Mouse (Mus musculus) intestine, postnatal 0 days (tissue): ENCODE data around the gene Prmt3. TPM values are rescaled to one million over a fixed set of nuclear protein-coding genes. Genes with fewer than 3 reads are reported as not detected.

Experiments used
- ATAC-seq: fragments of 200-750 bp; cut with Nextera tagmentation; 2 replicates; pipeline ENCODE4 v1.8.0; 2017; ENCODE audit warnings: mild to moderate bottlenecking, moderate TSS enrichment, moderate library complexity
- H3K27ac ChIP-seq: fragments of 300-500 bp; sonication (generic); 2 replicates; pipeline ENCODE4 v1.5.1; 2014; ENCODE audit warnings: mild to moderate bottlenecking, low read depth, low read length, moderate library complexity
- H3K27me3 ChIP-seq: fragments of 300-500 bp; sonication (generic); replicated peaks from 2 replicates; pipeline ENCODE4 v1.6.1; 2014; ENCODE audit warnings: low read length, mixed read lengths; ENCODE audit not compliant: control insufficient read depth, insufficient read depth
- H3K36me3 ChIP-seq: fragments of 300-500 bp; sonication (generic); 2 replicates; pipeline ENCODE4 v1.6.1; 2014; ENCODE audit warnings: mild to moderate bottlenecking, moderate library complexity; ENCODE audit not compliant: control insufficient read depth, insufficient read depth
- H3K4me1 ChIP-seq: fragments of 300-500 bp; sonication (generic); replicated peaks from 2 replicates; pipeline ENCODE4 v1.6.1; 2014; ENCODE audit warnings: antibody characterized with exemption, low read length, mixed read lengths; ENCODE audit not compliant: control insufficient read depth, insufficient read depth
- H3K4me2 ChIP-seq: fragments of 300-500 bp; sonication (generic); replicated peaks from 2 replicates; pipeline ENCODE4 v1.6.1; 2014; ENCODE audit warnings: low read depth, mild to moderate bottlenecking, moderate library complexity
- H3K4me3 ChIP-seq: fragments of 300-500 bp; sonication (generic); 2 replicates; pipeline ENCODE4 v1.5.1; 2014; ENCODE audit warnings: low read depth, low read length
- H3K9ac ChIP-seq: fragments of 300-500 bp; sonication (generic); 2 replicates; pipeline ENCODE4 v1.6.1; 2014; ENCODE audit warnings: mild to moderate bottlenecking, low read depth, low read length
- H3K9me3 ChIP-seq: fragments of 300-500 bp; sonication (generic); 2 replicates; pipeline ENCODE4 v1.6.1; 2016; ENCODE audit warnings: mixed run types; ENCODE audit not compliant: control insufficient read depth
- CTCF ChIP-seq: sonication (generic); IDR thresholded peaks from 2 replicates; pipeline ENCODE4 v1.5.1; 2016; ENCODE audit warnings: low read depth, mild to moderate bottlenecking, control low read depth, antibody characterized with exemption, moderate library complexity
- WGBS: fragments of 180-500 bp; shearing (Covaris S2); extraction: QIAGEN DNeasy Blood & Tissue Kit; methylation state at CpG from one replicate; pipeline ENCODE4 v1.1.7; 2014; 5-methylcytosine and 5-hydroxymethylcytosine counted together
- polyA plus RNA-seq: library from polyadenylated mRNA; unstranded; fragments of >200 nt; fragmentation: Nextera tagmentation; extraction: Ambion mirVana; gene quantifications from 2 replicates; pipeline ENCODE4 v1.2.1, GENCODE M21; 2015

Gene Prmt3
- polyA plus RNA-seq, 1 experiment from 2014 or later: 16.9 TPM

DNA sequence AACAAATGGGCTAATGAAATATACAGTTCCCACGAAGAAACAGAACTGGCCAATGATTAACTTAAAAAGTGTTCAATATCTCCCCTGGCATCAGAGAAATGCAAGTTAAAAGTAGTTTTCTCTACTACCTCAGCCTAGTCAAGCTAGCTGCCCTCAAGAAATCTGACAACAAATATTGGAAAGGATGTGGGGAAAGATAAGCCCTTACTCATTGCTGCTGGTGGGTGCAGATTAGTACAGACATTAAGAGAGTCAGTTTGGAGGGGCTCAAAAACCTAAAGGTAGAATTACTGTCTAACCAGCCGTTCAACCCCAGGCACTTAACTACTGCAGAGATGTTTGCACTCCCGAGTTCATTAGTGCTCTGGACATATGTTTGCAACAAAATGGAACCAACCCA, 27.5 kb downstream of the Prmt3 start:
- WGBS: 33% methylated on average over 3 of the region's 3 CpGs
- Histone ChIP-seq H3K36me3 (peaks cover 36% of the 10 kb centered on the region; the same call in 1 of the 2 replicates), H3K27ac (no peak overlapping the region), H3K4me3 (no peak overlapping the region), H3K9me3 (no peaks in the 10 kb centered on the region), H3K27me3 (no peaks in the 10 kb centered on the region), H3K4me2 (no peak overlapping the region), H3K9ac (no peak overlapping the region), H3K4me1 (no peaks in the 10 kb centered on the region)
- no peak for ATAC-seq
- TF ChIP-seq CTCF: no peak

DNA sequence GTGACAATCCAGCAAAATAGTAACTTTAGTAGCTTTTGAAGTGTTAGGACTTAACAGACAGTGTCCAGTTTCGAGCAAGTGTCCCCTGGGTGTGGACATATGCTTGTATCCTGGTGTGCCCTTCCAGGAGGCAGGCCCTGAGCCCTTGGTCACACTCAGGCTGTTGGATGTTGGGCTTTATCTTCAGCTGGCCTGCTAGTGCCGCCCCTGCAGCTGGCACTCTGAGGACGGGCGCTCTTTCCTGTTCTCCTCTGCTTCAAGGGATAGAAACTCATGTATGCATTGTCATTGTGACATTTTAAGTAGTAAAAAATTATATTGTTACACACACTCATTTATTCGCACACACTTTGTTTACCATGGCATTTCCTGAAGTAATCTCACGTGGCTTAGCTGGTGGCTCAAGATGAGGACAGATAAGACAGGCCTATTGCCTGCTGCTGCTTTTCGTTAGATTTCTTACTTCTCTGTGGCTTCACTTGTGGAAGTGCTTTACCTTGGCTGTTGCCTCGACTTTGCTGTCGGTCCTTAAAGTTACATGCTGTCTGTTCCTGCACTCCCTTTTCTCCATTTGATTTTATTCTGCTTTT, 29.0 kb downstream of the Prmt3 start:
- WGBS: 71% methylated on average over 9 of the region's 9 CpGs
- H3K36me3 ChIP-seq: peaks cover 23% of the 10 kb centered on the region; the same call in 1 of the 2 replicates
- H3K4me3 ChIP-seq: no peak overlapping the region
- no peak overlapping the region for H3K9ac ChIP-seq
- ATAC-seq: no peak
- H3K27ac ChIP-seq: no peak overlapping the region
- no peak for TF ChIP-seq CTCF
- H3K4me2 ChIP-seq: no peak overlapping the region
- H3K9me3 ChIP-seq: no peaks in the 10 kb centered on the region
- no peaks in the 10 kb centered on the region for H3K4me1 ChIP-seq
- no peaks in the 10 kb centered on the region for H3K27me3 ChIP-seq

DNA sequence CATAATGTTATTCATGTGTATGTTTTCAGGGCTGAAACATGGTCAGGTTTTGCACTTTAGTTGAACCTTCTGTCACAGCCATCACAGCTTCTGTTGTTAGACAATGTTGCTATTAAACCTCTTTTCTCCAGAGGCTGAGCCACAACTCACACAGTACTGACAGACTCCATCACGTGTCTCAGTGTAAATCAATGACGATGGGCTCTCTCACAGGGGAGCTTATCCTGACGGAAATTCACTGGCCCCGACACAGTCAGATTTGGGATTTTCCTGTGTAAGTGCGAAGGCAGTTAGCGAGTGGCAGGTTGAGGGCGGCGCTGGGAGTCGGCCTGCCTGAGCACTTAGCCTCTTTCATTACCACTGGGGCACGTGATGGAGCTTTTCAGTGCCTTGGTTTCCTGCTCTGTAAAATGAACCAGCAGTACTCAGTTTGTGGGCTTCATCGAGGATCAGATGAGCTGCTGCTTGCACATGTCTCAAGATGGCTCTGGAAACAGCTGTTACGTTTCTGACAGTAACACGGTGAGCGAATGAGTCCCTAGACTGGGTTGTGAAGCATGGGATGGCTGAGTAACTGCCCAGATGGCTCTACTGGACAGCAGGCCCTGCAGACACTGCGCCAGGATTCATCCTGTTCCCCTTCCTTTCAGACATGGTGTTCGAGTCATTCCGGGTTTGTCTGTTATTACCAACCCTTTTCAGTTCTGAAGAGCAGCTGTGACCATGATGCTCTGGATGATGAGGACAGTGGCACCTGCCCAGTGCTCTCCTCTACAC, 29.9 kb downstream of the Prmt3 start:
- no peak overlapping the region for H3K27ac ChIP-seq
- no peak for TF ChIP-seq CTCF
- H3K4me2 ChIP-seq: no peak overlapping the region
- H3K4me3 ChIP-seq: no peak overlapping the region
- H3K9ac ChIP-seq: no peak overlapping the region
- H3K36me3 ChIP-seq: peaks cover 20% of the 10 kb centered on the region; the same call in 1 of the 2 replicates
- WGBS: 89% methylated on average over 17 of the region's 17 CpGs
- ATAC-seq: no peak
- no peaks in the 10 kb centered on the region for H3K9me3 ChIP-seq
- no peaks in the 10 kb centered on the region for H3K4me1 ChIP-seq
- H3K27me3 ChIP-seq: no peaks in the 10 kb centered on the region

DNA sequence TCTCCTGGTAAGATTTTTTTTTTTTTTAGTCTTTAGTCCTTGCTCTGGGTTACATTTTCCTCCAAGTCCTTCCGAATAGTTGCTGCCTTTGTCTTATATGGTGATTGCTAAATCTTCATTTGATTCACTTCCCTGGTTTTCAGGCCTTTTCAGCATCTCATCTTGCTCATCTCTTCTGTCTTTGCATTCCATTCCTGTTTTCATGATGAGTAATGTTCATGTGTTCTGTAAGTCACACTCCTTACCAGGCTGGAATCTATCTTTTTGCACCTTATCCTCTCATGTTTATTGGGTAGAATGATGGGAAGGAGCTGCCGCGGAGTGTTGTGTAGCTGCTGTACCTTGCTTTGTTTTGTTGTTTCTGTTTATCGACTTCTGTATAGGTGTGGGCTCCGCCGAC, 31.0 kb downstream of the Prmt3 start:
- H3K9ac ChIP-seq: no peak overlapping the region
- no peak overlapping the region for H3K4me3 ChIP-seq
- no peak for ATAC-seq
- H3K4me2 ChIP-seq: no peak overlapping the region
- TF ChIP-seq CTCF: no peak
- H3K36me3 ChIP-seq: peaks cover 21% of the 10 kb centered on the region; the same call in 1 of the 2 replicates
- H3K9me3 ChIP-seq: no peaks in the 10 kb centered on the region
- no peak overlapping the region for H3K27ac ChIP-seq
- WGBS: 89% methylated on average over 6 of the region's 6 CpGs
- no peaks in the 10 kb centered on the region for H3K4me1 ChIP-seq
- H3K27me3 ChIP-seq: no peaks in the 10 kb centered on the region

DNA sequence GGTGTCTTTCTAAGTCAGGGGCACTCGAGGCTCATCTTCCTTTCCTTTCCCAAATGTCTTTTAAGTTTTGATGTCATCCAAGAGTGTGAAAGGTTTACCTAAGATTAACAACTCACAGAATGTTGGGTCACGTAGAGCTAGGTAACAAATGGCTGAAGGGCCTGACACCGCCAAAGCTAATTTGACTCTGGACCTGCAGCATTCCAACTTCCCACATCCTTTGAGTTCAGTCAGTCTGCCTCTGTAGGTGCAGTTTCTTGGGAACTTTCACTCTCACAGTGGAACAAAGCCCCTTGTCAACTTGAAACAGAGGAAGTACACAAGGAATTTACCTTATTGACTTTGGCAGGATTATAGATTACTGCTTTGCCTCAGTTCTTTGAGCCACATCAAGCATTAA, 31.4 kb downstream of the Prmt3 start:
- TF ChIP-seq CTCF: no peak
- peaks cover 21% of the 10 kb centered on the region; the same call in 1 of the 2 replicates for H3K36me3 ChIP-seq
- H3K4me3 ChIP-seq: no peak overlapping the region
- H3K4me1 ChIP-seq: no peaks in the 10 kb centered on the region
- 73% methylated on average over 3 of the region's 3 CpGs for WGBS
- H3K9ac ChIP-seq: no peak overlapping the region
- H3K9me3 ChIP-seq: no peaks in the 10 kb centered on the region
- no peaks in the 10 kb centered on the region for H3K27me3 ChIP-seq
- H3K27ac ChIP-seq: no peak overlapping the region
- ATAC-seq: no peak
- H3K4me2 ChIP-seq: no peak overlapping the region

DNA sequence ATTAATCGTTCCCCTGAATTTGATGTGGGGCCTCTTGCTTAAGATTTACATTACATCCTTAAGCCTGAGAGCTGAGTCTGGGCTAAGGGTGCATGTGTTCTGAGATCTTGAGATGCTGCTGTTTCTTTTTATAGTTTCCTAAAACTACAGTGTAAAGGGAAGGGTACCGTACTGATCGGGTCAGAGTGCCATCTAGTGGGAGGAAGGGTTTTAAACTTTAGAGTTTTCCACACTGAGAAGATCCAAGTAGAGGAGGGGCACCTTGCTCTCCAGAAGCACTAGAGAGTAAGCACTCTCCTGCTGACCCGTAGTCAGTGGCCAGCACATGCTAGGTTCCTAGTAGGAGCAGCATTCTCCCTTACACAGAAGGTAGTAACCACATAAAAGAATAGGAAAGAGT, 33.2 kb downstream of the Prmt3 start:
- Histone ChIP-seq H3K27ac (no peak overlapping the region), H3K27me3 (no peaks in the 10 kb centered on the region), H3K9ac (no peak overlapping the region), H3K4me3 (no peak overlapping the region), H3K36me3 (peaks cover 21% of the 10 kb centered on the region; the same call in 1 of the 2 replicates), H3K4me1 (no peaks in the 10 kb centered on the region), H3K4me2 (no peak overlapping the region), H3K9me3 (no peaks in the 10 kb centered on the region)
- no peak for ATAC-seq
- 57% methylated on average over 4 of the region's 4 CpGs for WGBS
- peak; percentile 62 for TF ChIP-seq CTCF
